Mouse (Mus musculus): ENCODE measurements around the gene Gab2. TPM values are rescaled to one million over a fixed set of nuclear protein-coding genes. Genes with fewer than 3 reads are reported as not detected.

Gene Gab2
- polyA plus RNA-seq, 1 experiment, result 1.8 TPM

DNA sequence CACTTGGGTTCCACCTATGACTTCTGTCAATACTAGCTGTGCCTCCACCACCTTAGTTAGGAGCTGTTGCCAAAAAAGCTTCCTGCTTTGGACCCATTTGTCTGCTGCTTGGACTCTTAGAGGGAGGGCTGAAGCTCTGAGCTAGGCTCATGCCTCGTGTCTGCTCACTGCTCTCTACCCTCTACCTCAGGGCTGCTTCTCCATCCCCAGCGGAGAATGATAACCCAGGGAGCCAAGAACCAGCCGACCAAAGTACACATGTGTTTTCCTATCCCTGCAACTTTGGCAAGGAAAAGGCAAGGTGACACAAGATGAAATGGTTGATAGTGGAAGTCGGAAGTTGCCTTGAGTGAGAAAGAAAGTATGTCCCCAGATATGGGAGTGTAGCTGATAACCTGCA lies 223.8 kb downstream of the Gab2 start:
- Histone ChIP-seq H3K27me3 (ENCODE audit: control insufficient read depth, insufficient read depth, insufficient read length) (no peaks in the 10 kb centered on the region), H3K79me3 (ENCODE audit: low read depth) (no peaks in the 10 kb centered on the region), H3K36me3 (ENCODE audit: control insufficient read depth, insufficient read depth) (no peaks in the 10 kb centered on the region), H3K4me3 (ENCODE audit: insufficient read depth, poor library complexity, severe bottlenecking) (no peak overlapping the region), H3ac (ENCODE audit: control insufficient read depth, insufficient read length, low read depth) (no peak overlapping the region), H3K79me2 (ENCODE audit: control insufficient read depth, insufficient read depth) (no peaks in the 10 kb centered on the region)
- TF ChIP-seq MYOG (IDR thresholded peaks at IDR 0.05; ENCODE audit: control insufficient read depth, extremely low read depth, insufficient read length) (no peak), FOSL1 (IDR thresholded peaks at IDR 0.05; ENCODE audit: insufficient read depth, low read length, poor library complexity, severe bottlenecking) (no peak), CEBPB (IDR thresholded peaks at IDR 0.05; ENCODE audit: low read depth) (no peak), USF1 (IDR thresholded peaks at IDR 0.05; ENCODE audit: low read depth) (no peak), MYOD1 (IDR thresholded peaks at IDR 0.05; ENCODE audit: control insufficient read depth, insufficient read length, low read depth) (no peak), CTCF (IDR thresholded peaks at IDR 0.05; ENCODE audit: control insufficient read depth, insufficient read depth, insufficient read length) (no peak), MAX (IDR thresholded peaks at IDR 0.05) (no peak)

- Histone ChIP-seq H3K4me3 (ENCODE audit: insufficient read depth, poor library complexity, severe bottlenecking) (no peak overlapping the region), H3K27me3 (ENCODE audit: control insufficient read depth, insufficient read depth, insufficient read length) (no peaks in the 10 kb centered on the region), H3K79me2 (ENCODE audit: control insufficient read depth, insufficient read depth) (no peaks in the 10 kb centered on the region), H3ac (ENCODE audit: control insufficient read depth, insufficient read length, low read depth) (no peak overlapping the region), H3K36me3 (ENCODE audit: control insufficient read depth, insufficient read depth) (no peaks in the 10 kb centered on the region), H3K79me3 (ENCODE audit: low read depth) (no peaks in the 10 kb centered on the region)
- TF ChIP-seq MYOD1 (IDR thresholded peaks at IDR 0.05; ENCODE audit: control insufficient read depth, insufficient read length, low read depth), result no peak
- no peak for TF ChIP-seq USF1 (IDR thresholded peaks at IDR 0.05; ENCODE audit: low read depth)
- no peak for TF ChIP-seq MAX (IDR thresholded peaks at IDR 0.05)
- no peak for TF ChIP-seq FOSL1 (IDR thresholded peaks at IDR 0.05; ENCODE audit: insufficient read depth, low read length, poor library complexity, severe bottlenecking)
These were observed 225.4 kb downstream of the Gab2 start for GRCm38 (mm10) chr7:97306813-97307212.

GRCm38 (mm10) chr7:97307546-97307945 lies 226.2 kb downstream of the Gab2 start:
- Histone ChIP-seq H3ac (ENCODE audit: control insufficient read depth, insufficient read length, low read depth) (no peak overlapping the region), H3K79me2 (ENCODE audit: control insufficient read depth, insufficient read depth) (no peaks in the 10 kb centered on the region), H3K79me3 (ENCODE audit: low read depth) (no peaks in the 10 kb centered on the region), H3K36me3 (ENCODE audit: control insufficient read depth, insufficient read depth) (no peaks in the 10 kb centered on the region), H3K27me3 (ENCODE audit: control insufficient read depth, insufficient read depth, insufficient read length) (no peaks in the 10 kb centered on the region), H3K4me3 (ENCODE audit: insufficient read depth, poor library complexity, severe bottlenecking) (no peak overlapping the region)
- TF ChIP-seq USF1 (IDR thresholded peaks at IDR 0.05; ENCODE audit: low read depth) (no peak), MYOD1 (IDR thresholded peaks at IDR 0.05; ENCODE audit: control insufficient read depth, insufficient read length, low read depth) (no peak), MAX (IDR thresholded peaks at IDR 0.05) (no peak), FOSL1 (IDR thresholded peaks at IDR 0.05; ENCODE audit: insufficient read depth, low read length, poor library complexity, severe bottlenecking) (no peak), CTCF (IDR thresholded peaks at IDR 0.05; ENCODE audit: control insufficient read depth, insufficient read depth, insufficient read length) (no peak), MYOG (IDR thresholded peaks at IDR 0.05; ENCODE audit: control insufficient read depth, extremely low read depth, insufficient read length) (no peak), CEBPB (IDR thresholded peaks at IDR 0.05; ENCODE audit: low read depth) (no peak)

- H3K79me2 ChIP-seq (ENCODE audit: control insufficient read depth, insufficient read depth), result no peaks in the 10 kb centered on the region
- no peak for TF ChIP-seq CTCF (IDR thresholded peaks at IDR 0.05; ENCODE audit: control insufficient read depth, insufficient read depth, insufficient read length)
- TF ChIP-seq MYOD1 (IDR thresholded peaks at IDR 0.05; ENCODE audit: control insufficient read depth, insufficient read length, low read depth), result no peak
- no peak for TF ChIP-seq CEBPB (IDR thresholded peaks at IDR 0.05; ENCODE audit: low read depth)
- no peak for TF ChIP-seq MYOG (IDR thresholded peaks at IDR 0.05; ENCODE audit: control insufficient read depth, extremely low read depth, insufficient read length)
- no peak for TF ChIP-seq USF1 (IDR thresholded peaks at IDR 0.05; ENCODE audit: low read depth)
- no peak for TF ChIP-seq MAX (IDR thresholded peaks at IDR 0.05)
- TF ChIP-seq FOSL1 (IDR thresholded peaks at IDR 0.05; ENCODE audit: insufficient read depth, low read length, poor library complexity, severe bottlenecking), result no peak
- no peak overlapping the region for H3ac ChIP-seq (ENCODE audit: control insufficient read depth, insufficient read length, low read depth)
- H3K79me3 ChIP-seq (ENCODE audit: low read depth), result no peaks in the 10 kb centered on the region
- no peaks in the 10 kb centered on the region for H3K36me3 ChIP-seq (ENCODE audit: control insufficient read depth, insufficient read depth)
- no peak overlapping the region for H3K4me3 ChIP-seq (ENCODE audit: insufficient read depth, poor library complexity, severe bottlenecking)
- no peaks in the 10 kb centered on the region for H3K27me3 ChIP-seq (ENCODE audit: control insufficient read depth, insufficient read depth, insufficient read length)
These were observed 228.3 kb downstream of the Gab2 start for GRCm38 (mm10) chr7:97309461-97310340.

DNA sequence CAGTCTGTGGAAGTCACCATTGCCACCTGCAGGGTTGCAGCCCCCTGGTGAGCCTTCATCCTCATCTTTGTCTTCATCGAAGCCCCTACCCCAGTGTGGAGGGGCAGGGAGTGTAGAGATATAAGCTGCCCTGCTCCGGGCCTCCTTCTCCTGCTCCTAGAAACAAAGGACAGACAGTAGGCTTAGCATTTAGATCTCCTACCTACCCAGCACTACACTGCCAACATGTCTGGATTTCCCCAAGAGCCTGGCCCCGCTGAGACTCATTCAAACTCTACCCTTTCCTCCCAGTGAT lies 228.9 kb downstream of the Gab2 start:
- Histone ChIP-seq H3K79me2 (ENCODE audit: control insufficient read depth, insufficient read depth) (no peaks in the 10 kb centered on the region), H3ac (ENCODE audit: control insufficient read depth, insufficient read length, low read depth) (no peak overlapping the region), H3K4me3 (ENCODE audit: insufficient read depth, poor library complexity, severe bottlenecking) (no peak overlapping the region), H3K36me3 (ENCODE audit: control insufficient read depth, insufficient read depth) (no peaks in the 10 kb centered on the region), H3K27me3 (ENCODE audit: control insufficient read depth, insufficient read depth, insufficient read length) (no peaks in the 10 kb centered on the region), H3K79me3 (ENCODE audit: low read depth) (no peaks in the 10 kb centered on the region)
- TF ChIP-seq MAX (IDR thresholded peaks at IDR 0.05), result no peak
- TF ChIP-seq MYOD1 (IDR thresholded peaks at IDR 0.05; ENCODE audit: control insufficient read depth, insufficient read length, low read depth), result no peak
- TF ChIP-seq CTCF (IDR thresholded peaks at IDR 0.05; ENCODE audit: control insufficient read depth, insufficient read depth, insufficient read length), result no peak
- TF ChIP-seq USF1 (IDR thresholded peaks at IDR 0.05; ENCODE audit: low read depth), result no peak
- no peak for TF ChIP-seq CEBPB (IDR thresholded peaks at IDR 0.05; ENCODE audit: low read depth)
- no peak for TF ChIP-seq FOSL1 (IDR thresholded peaks at IDR 0.05; ENCODE audit: insufficient read depth, low read length, poor library complexity, severe bottlenecking)
- no peak for TF ChIP-seq MYOG (IDR thresholded peaks at IDR 0.05; ENCODE audit: control insufficient read depth, extremely low read depth, insufficient read length)

Measured in C2C12 (cell line).